Mouse (Mus musculus): ENCODE results near the gene Lrch4.

The Lrch4 gene

GRCm38 (mm10) chr5:137628498-137629305 lies at the start of gene Lrch4, which contains the start of the genes Fbxo24 and Gm20605:
Lrch4 (plus strand) TSS chr5:137629121.
Fbxo24 (minus strand) TSS chr5:137629002.
Gm20605 (plus strand) TSS chr5:137629175.
- peak; percentile 100 for DNase-seq (ENCODE audit: low spot score)

GRCm38 (mm10) chr5:137580246-137580645 lies 48.7 kb upstream of the Lrch4 start:
- no peak for DNase-seq (ENCODE audit: low spot score)

GRCm38 (mm10) chr5:137582702-137583101 lies 46.2 kb upstream of the Lrch4 start:
- no peak for DNase-seq (ENCODE audit: low spot score)

- DNase-seq (ENCODE audit: low spot score): no peak
Measured at GRCm38 (mm10) chr5:137583670-137584169, 45.2 kb upstream of the Lrch4 start.

- DNase-seq (ENCODE audit: low spot score): no peak
Measured at GRCm38 (mm10) chr5:137584976-137585375, 43.9 kb upstream of the Lrch4 start.

GRCm38 (mm10) chr5:137590507-137590906 lies 38.4 kb upstream of the Lrch4 start:
- no peak for DNase-seq (ENCODE audit: low spot score)

- DNase-seq (ENCODE audit: low spot score): no peak
Measured at GRCm38 (mm10) chr5:137595921-137596320, 33.0 kb upstream of the Lrch4 start.

GRCm38 (mm10) chr5:137596601-137597261 lies 32.2 kb upstream of the Lrch4 start:
- DNase-seq (ENCODE audit: low spot score): no peak

- DNase-seq (ENCODE audit: low spot score): no peak
Measured at GRCm38 (mm10) chr5:137597625-137598024, 31.3 kb upstream of the Lrch4 start.

GRCm38 (mm10) chr5:137598100-137598826 lies 30.7 kb upstream of the Lrch4 start:
- DNase-seq (ENCODE audit: low spot score): no peak

- DNase-seq (ENCODE audit: low spot score): no peak
Measured at GRCm38 (mm10) chr5:137599600-137599999, 29.3 kb upstream of the Lrch4 start.

- no peak for DNase-seq (ENCODE audit: low spot score)
Measured at GRCm38 (mm10) chr5:137600281-137600618, 28.7 kb upstream of the Lrch4 start.

- DNase-seq (ENCODE audit: low spot score): peak; percentile 92
Measured at GRCm38 (mm10) chr5:137600619-137601364, 28.1 kb upstream of the Lrch4 start, which contains the start of gene Mospd3. Mospd3 (minus strand) TSS chr5:137601058.

- no peak for DNase-seq (ENCODE audit: low spot score)
Measured at GRCm38 (mm10) chr5:137601365-137601729, 27.6 kb upstream of the Lrch4 start.

- DNase-seq (ENCODE audit: low spot score): no peak
Measured at GRCm38 (mm10) chr5:137607860-137608653, 20.9 kb upstream of the Lrch4 start.

GRCm38 (mm10) chr5:137608654-137609190 lies 20.2 kb upstream of the Lrch4 start:
- DNase-seq (ENCODE audit: low spot score): no peak

GRCm38 (mm10) chr5:137609292-137609691 lies 19.6 kb upstream of the Lrch4 start:
- no peak for DNase-seq (ENCODE audit: low spot score)

GRCm38 (mm10) chr5:137610056-137610455 lies 18.9 kb upstream of the Lrch4 start:
- DNase-seq (ENCODE audit: low spot score): no peak

GRCm38 (mm10) chr5:137610548-137611244 lies 18.2 kb upstream of the Lrch4 start:
- DNase-seq (ENCODE audit: low spot score): peak; percentile 88

GRCm38 (mm10) chr5:137611245-137611602 lies 17.7 kb upstream of the Lrch4 start:
- peak; percentile 63 for DNase-seq (ENCODE audit: low spot score)

All from ovary, adult 18-20 months (tissue).